Comparison of ENCODE assay signal across 11 mouse cellular contexts in the genomic region with DNA sequence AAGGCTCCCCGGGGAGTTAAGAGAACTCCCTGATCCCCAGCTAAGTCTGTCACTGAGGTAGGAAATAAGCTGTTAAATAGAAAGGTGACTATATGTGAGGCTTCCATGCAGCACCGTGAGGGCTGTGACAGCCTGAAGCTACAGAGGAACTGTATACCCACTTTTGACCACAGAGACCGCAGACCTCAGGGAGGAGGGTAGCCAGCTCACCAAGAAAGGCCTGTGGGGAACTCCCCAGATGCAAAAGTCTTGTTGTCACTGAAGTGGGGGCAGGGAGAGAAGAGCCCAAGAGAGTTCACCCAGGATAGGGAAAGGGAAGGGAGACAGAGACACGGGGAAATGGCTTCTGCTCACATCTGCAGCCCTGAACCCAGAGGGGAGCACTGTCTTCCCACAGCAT. TPM values are rescaled to one million over a fixed set of nuclear protein-coding genes. Genes with fewer than 3 reads are reported as not detected.
DNase-seq lines count a peak whose midpoint lies in the region; ATAC-seq lines count a peak whose summit lies in the region.
"Had no signal": no experiment of that assay in that cellular context is flagged by ENCODE, and none has a peak within 500 bp of the region (broad histone marks: within the 10 kb centered on the region; RNA-seq: fewer than 3 reads in every experiment).

No protein-coding gene starts in this region.

- no peak overlapping the region for H3K4me3 ChIP-seq in midbrain, embryonic 10.5 days
- H3K4me3 ChIP-seq in midbrain, embryonic 16.5 days (ENCODE audit: low read depth, low read length) = no peak overlapping the region
- H3K4me3 ChIP-seq: stomach, embryonic 15.5 days had no signal

- 0 out of 2 replicates have a peak overlapping the region, but pooled peaks have one; percentile 20 for H3K27ac ChIP-seq in midbrain, embryonic 10.5 days (replicated peaks)
- no peak overlapping the region for H3K27ac ChIP-seq in midbrain, embryonic 16.5 days (ENCODE audit: low read length)
- H3K27ac ChIP-seq: stomach, embryonic 15.5 days had no signal

- no peak for ATAC-seq in midbrain, embryonic 16.5 days
- peak; percentile 64 for ATAC-seq in granulocyte monocyte progenitor cell, adult 5-6 weeks (replicated peaks; ENCODE audit: poor library complexity, severe bottlenecking)

- H3K9me3 ChIP-seq in midbrain, embryonic 10.5 days (replicated peaks) = no peaks in the 10 kb centered on the region
- no peaks in the 10 kb centered on the region for H3K9me3 ChIP-seq in midbrain, embryonic 16.5 days (replicated peaks; ENCODE audit: control insufficient read depth, low read length, poor library complexity, severe bottlenecking)
- H3K9me3 ChIP-seq: stomach, embryonic 15.5 days had no signal

- peaks cover 34% of the 10 kb centered on the region for H3K4me1 ChIP-seq in midbrain, embryonic 10.5 days
- H3K4me1 ChIP-seq in midbrain, embryonic 16.5 days (ENCODE audit: control insufficient read depth, insufficient read depth, low read length) = peaks cover 2% of the 10 kb centered on the region; the same call in 1 of the 2 replicates

- 40% methylated on average over 4 of the region's 4 CpGs for WGBS in midbrain, embryonic 10.5 days
- 31% methylated on average over 4 of the region's 4 CpGs for WGBS in midbrain, embryonic 16.5 days

- DNase-seq in midbrain, embryonic 10.5 days (ENCODE audit: low spot score) = no peak
- DNase-seq in spleen, adult 18-20 months = peak; percentile 56 to 61
- DNase-seq in left cerebral cortex, adult 11 months (ENCODE audit: low spot score) = no peak
- no peak for DNase-seq in layer of hippocampus, adult 9-10 months (ENCODE audit: low spot score)
- DNase-seq in urinary bladder, adult 2 months (ENCODE audit: low spot score) = no peak
- DNase-seq: cerebellum, postnatal 10 days; kidney, adult 18-20 months had no signal

- peaks cover 11% of the 10 kb centered on the region for H3K36me3 ChIP-seq in midbrain, embryonic 10.5 days
- H3K36me3 ChIP-seq in midbrain, embryonic 16.5 days (ENCODE audit: control insufficient read depth, insufficient read depth, low read length) = 0 out of 2 replicates have a peak, but pooled peaks cover 4% of the 10 kb centered on the region
- H3K36me3 ChIP-seq: stomach, embryonic 15.5 days had no signal

- no peak overlapping the region for H3K9ac ChIP-seq in midbrain, embryonic 16.5 days (ENCODE audit: low read depth, low read length)
- H3K9ac ChIP-seq: stomach, embryonic 15.5 days had no signal

- H3K27me3 ChIP-seq in midbrain, embryonic 10.5 days (ENCODE audit: low read depth, poor library complexity, severe bottlenecking) = peaks cover 27% of the 10 kb centered on the region
- H3K27me3 ChIP-seq in midbrain, embryonic 16.5 days (ENCODE audit: control insufficient read depth, insufficient read depth, low read depth, low read length) = peaks cover 12% of the 10 kb centered on the region

- no peak overlapping the region for H3K4me2 ChIP-seq in midbrain, embryonic 16.5 days (ENCODE audit: low read length)
- H3K4me2 ChIP-seq: stomach, embryonic 15.5 days had no signal

RNA-seq across cellular contexts. Expression of a gene that starts 5.5 kb away (rescaled TPM):
- 0.44 and 0.45 TPM in 2 replicates for polyA plus RNA-seq in midbrain, embryonic 10.5 days (2016; fragmentation: Nextera tagmentation; extraction: Ambion mirVana)
- polyA plus RNA-seq in midbrain, embryonic 16.5 days (2015; fragmentation: Nextera tagmentation; extraction: Ambion mirVana) = 7.8 and 10.9 TPM in 2 replicates
- not detected in 2 replicates for total RNA-seq in granulocyte monocyte progenitor cell, adult 5-6 weeks (2014; fragmentation: Nextera tagmentation)
- not detected in 2 replicates for total RNA-seq in granulocyte monocyte progenitor cell, adult 5-6 weeks (2017)
- polyA plus RNA-seq in urinary bladder, adult 2 months (2012; rRNA removed) = 0.87 and 0.91 TPM in 2 replicates
- total RNA-seq: left cerebral cortex, postnatal 25 days had no signal

Comparison
In these comparisons a context has a peak if more than half of its experiments do, and no peak if none do; other contexts are left out.
1. DNase-seq: peak in spleen, adult 18-20 months (2 of 2); none in midbrain, embryonic 10.5 days (single experiment), left cerebral cortex, adult 11 months (single experiment), layer of hippocampus, adult 9-10 months (single experiment) and urinary bladder, adult 2 months (single experiment).